In the genomic region with DNA sequence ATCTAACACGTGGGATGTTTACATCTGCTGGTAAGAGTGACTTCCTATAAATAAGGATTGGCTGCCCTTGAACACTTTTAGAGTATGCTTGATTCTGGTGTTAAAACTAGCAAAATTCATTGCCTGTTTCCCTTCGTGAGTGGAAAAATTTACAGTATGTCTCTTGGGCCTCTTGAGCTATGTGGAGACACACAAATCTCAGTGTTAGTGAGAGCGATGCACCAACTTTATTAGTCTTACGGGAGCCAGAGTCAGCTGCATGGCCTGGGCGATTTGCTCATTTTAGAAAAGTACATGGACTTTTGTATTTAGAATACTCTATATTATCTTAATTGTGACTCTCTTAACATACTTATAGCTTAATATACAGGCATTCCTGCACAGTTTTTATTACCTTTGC, we compare ENCODE assay signal across 22 mouse cellular contexts.
"Had no signal": no experiment of that assay in that cellular context is flagged by ENCODE, and none has a peak within 500 bp of the region (broad histone marks: within the 10 kb centered on the region; RNA-seq: fewer than 3 reads in every experiment).

No protein-coding gene starts in this region.

- ATAC-seq: inflammation-experienced regulatory T-cells, adult 6 months; intestine, embryonic 16.5 days; liver, embryonic 12.5 days had no signal

- H3K9me3 ChIP-seq: liver, embryonic 12.5 days; liver, embryonic 15.5 days; lung, embryonic 15.5 days; megakaryocyte, embryonic 14.5 days; midbrain, embryonic 10.5 days had no signal

- H3K36me3 ChIP-seq: liver, embryonic 12.5 days; liver, embryonic 15.5 days; lung, embryonic 15.5 days; midbrain, embryonic 10.5 days had no signal

- H3K4me2 ChIP-seq: liver, embryonic 12.5 days; liver, embryonic 15.5 days; lung, embryonic 15.5 days had no signal

- DNase-seq: kidney, adult 18-20 months; kidney, postnatal 14 days; layer of hippocampus, postnatal 36 days; liver; lung, adult 18-20 months; lung, postnatal 10 days; lung, postnatal 36 days; midbrain, embryonic 14.5 days; right cerebral cortex, postnatal 14 days; right cerebral cortex, postnatal 4 days; thymus, adult 2 months; thymus, postnatal 14 days; thymus, postnatal 4 days had no signal

- H3K4me3 ChIP-seq: left cerebral cortex, adult 2 months; liver, embryonic 12.5 days; liver, embryonic 15.5 days; lung, embryonic 15.5 days; megakaryocyte, embryonic 14.5 days; midbrain, embryonic 10.5 days had no signal

- H3K9ac ChIP-seq: liver, embryonic 12.5 days; liver, embryonic 15.5 days; lung, embryonic 15.5 days had no signal

- H3K4me1 ChIP-seq: liver, embryonic 12.5 days; liver, embryonic 15.5 days; lung, embryonic 15.5 days; megakaryocyte, embryonic 14.5 days; midbrain, embryonic 10.5 days had no signal

- H3K27me3 ChIP-seq: liver, embryonic 12.5 days; liver, embryonic 15.5 days; lung, embryonic 15.5 days; megakaryocyte, embryonic 14.5 days had no signal

- H3K27ac ChIP-seq: left cerebral cortex, adult 2 months; liver, embryonic 12.5 days; liver, embryonic 15.5 days; lung, embryonic 15.5 days; midbrain, embryonic 10.5 days; stomach, postnatal 0 days had no signal
